Mouse (Mus musculus) left cerebral cortex, adult 18-20 months (tissue): Measurements from ENCODE around the gene Wdr89. TPM values are rescaled to one million over a fixed set of nuclear protein-coding genes. Genes with fewer than 3 reads are reported as not detected.
A peak's percentile ranks its signal among the peaks of the same experiment; 100 is the strongest.

ENCODE experiments used
- DNase-seq, 2 experiments: peaks; one replicate each; pipeline ENCODE4 v3.0.0; 2021 to 2022; ENCODE audit warnings: low spot score in 2 of 2, mixed read lengths in 1 of 2
- total RNA-seq, 2 experiments: library from RNA; stranded (reverse); gene quantifications; 2 replicates each; pipeline ENCODE4 v1.2.3; 2021

Gene Wdr89
- total RNA-seq, 2 experiments from 2014 or later = 3.0 TPM

DNA sequence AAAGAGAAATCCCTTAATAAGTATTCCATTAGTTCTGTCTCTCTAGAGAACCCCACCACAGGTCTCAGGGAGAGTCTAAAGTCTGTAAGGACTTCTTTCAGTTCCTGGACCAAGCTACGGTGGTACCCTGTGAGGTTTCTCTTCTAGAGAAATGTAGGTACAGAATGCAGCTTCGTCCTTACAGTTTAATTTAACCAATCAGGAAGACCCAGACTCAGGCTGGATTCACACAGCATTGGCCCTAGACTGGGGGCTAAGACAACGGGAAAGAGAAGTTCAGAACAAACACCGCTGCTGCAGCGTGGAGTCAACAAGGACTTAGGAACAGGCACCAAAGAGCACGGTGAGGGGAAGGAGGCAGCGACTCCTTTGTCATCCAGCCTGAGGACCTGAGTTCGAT lies 52.5 kb downstream of the Wdr89 start:
- no peak for DNase-seq

- no peak for DNase-seq
These were observed 53.1 kb downstream of the Wdr89 start for GRCm38 (mm10) chr12:75616158-75616791.

- no peak for DNase-seq
These were observed 53.8 kb downstream of the Wdr89 start for GRCm38 (mm10) chr12:75615556-75615955.

- no peak for DNase-seq
These were observed 56.6 kb downstream of the Wdr89 start for GRCm38 (mm10) chr12:75612711-75613110.

DNA sequence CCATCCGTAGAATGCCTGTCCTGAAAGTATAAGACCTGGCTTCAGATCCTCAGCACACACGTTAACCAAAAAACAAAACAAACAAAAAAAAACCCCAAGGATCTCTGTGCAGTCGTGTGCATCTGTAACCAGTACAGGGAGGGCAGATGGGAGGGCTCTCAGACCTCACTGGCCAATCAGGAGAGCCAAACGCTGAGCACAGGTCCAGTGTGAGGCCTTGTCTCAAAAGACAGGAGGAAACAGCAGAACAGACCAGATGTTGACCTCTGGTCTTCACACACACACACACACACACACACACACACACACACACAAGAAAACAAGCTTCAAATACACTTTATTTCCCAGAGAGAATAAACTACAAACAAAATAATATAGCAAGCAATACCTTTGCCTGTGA lies 69.8 kb downstream of the Wdr89 start:
- no peak for DNase-seq

GRCm38 (mm10) chr12:75598988-75599387 lies 70.3 kb downstream of the Wdr89 start:
- no peak for DNase-seq

GRCm38 (mm10) chr12:75597707-75598106 lies 71.6 kb downstream of the Wdr89 start:
- DNase-seq = no peak

DNA sequence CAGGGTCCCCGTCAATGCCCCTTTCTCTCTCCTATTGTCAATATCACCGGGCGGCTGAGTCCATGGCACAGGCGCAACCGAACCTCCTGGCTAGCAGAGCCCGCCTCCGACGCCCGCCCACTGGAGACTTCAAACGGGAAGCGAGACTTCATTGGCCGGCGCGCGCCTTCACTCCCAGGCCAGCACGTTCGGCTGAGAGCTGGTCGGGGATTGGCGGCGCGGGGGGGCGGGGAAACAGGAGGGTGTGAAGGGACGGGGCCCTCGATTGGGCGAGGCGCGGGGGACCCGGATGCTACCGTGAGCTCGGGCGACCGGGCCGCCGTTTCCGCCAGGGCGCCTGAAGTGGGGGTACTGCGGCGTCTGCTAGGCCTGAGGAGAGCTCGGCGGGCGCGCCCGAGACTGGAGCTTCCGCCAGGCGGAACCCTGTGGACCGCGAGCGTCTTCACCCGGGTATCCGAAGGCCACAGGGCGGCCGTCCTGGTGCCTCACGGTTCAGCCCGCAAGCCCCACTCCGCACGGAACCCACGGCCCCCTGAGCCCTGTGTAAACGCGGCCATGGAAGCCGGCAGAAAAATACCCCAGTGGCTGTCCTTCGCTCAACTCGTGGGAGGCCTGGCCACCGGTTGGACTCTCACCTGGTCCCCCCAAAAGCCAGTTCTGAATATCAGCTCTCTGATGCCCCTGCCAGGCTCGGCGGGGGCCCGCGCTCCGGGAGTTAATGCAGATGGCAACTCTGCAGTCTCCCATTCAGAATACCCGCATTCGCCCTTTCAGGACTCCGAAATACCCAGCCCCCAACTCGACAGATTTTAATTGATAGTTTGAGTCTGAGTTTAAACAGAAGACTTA lies 73.0 kb downstream of the Wdr89 start, which contains the start of gene Ppp2r5e:
Ppp2r5e (minus strand) TSS at position 92 of the 849 bp plus-strand sequence.
- DNase-seq = peak; percentile 99

DNA sequence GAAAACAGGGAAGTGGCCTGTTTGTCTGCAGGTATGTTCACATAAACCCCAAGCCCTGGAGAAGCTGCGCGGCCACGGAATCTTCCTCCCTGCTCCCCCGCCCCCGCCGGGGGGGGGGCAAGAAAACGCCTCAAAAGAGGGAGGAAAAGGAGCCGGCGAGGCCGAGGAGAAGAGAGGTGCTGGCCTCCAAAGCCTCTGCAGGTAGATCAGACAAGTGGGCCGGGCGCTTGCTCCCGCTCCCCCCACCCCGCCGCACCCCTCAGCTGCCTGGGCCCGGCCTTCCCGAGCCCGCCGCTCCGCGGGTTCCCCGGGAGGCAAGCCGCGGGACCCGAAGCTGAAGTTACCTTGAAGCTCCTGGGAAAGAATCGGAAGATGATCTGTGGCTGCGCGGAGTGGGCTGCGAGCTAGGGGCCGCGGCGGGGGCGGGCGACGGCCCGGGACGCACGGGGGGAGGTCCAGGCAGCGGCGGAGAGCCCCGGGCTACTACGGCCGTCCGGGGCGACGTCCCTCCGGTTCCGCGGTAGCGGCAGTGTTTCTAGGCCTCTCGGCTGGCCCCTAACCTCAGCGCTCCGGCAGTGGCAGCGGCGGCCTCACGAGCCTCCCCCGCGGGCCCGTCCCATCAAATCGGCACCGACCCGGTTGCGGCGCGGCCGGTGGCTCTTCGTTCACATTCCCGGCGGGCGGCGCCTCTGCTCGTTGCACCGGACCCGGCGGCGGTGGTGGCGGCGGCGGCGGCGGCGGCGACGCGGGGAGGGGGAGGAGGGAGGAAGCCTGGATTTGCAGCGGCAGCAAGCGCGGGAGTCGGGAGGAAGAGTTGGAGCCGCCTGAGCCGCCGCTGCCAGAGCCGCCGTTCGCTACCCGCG lies 73.8 kb downstream of the Wdr89 start:
- peak; percentile 33 for DNase-seq

GRCm38 (mm10) chr12:75594404-75594803 lies 74.9 kb downstream of the Wdr89 start:
- DNase-seq = no peak

- DNase-seq = no peak
These were observed 75.5 kb downstream of the Wdr89 start for GRCm38 (mm10) chr12:75593817-75594216.

- no peak for DNase-seq
These were observed 81.8 kb downstream of the Wdr89 start for GRCm38 (mm10) chr12:75587501-75587900.

DNA sequence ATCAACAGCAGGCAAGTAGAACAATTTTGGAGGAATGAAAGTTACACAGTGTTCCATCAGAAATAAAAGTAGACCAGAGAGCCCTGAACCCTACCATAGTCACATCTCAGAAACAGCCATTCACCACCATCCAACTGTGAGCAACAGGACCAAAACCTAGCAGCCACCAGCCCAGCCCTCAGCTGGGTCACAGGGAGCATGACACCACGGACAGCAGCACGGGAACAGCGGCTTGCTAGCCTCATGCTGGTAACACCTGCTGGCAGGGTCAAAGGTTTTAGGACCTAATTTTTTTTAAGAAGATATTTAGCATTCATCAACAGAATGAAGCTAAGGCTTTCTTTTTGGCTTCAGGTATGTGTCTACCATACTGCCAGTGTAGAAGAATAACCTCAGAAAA lies 85.6 kb downstream of the Wdr89 start:
- DNase-seq = no peak

Other genes with a start within 250 kb of the Wdr89 start
- gene Ppp2r5e, start 73.3 kb downstream of the Wdr89 start, total RNA-seq = 10 to 100 TPM; 76.9 to 79.3 TPM
- 10 to 100 TPM; 30.2 to 32.9 TPM for gene Sgpp1, start 66.2 kb upstream of the Wdr89 start, total RNA-seq
- 10 to 100 TPM; 20.8 to 21.8 TPM for gene Syne2, start 148.6 kb upstream of the Wdr89 start, total RNA-seq